Mouse (Mus musculus) embryonic fibroblast, embryonic 13.5 days (primary cell): ENCODE data around the gene Chd6.

Experiments
- CTCF ChIP-seq: IDR thresholded peaks from 2 replicates; pipeline ENCODE4 v1.5.1; 2011; ENCODE audit warnings: mild to moderate bottlenecking, control low read depth, low read length, moderate library complexity, borderline replicate concordance; ENCODE audit not compliant: insufficient read depth
- POLR2A ChIP-seq: IDR thresholded peaks from 2 replicates; pipeline ENCODE4 v1.6.1; 2011; ENCODE audit warnings: low read depth, mild to moderate bottlenecking, control low read depth, low read length, moderate library complexity

DNA sequence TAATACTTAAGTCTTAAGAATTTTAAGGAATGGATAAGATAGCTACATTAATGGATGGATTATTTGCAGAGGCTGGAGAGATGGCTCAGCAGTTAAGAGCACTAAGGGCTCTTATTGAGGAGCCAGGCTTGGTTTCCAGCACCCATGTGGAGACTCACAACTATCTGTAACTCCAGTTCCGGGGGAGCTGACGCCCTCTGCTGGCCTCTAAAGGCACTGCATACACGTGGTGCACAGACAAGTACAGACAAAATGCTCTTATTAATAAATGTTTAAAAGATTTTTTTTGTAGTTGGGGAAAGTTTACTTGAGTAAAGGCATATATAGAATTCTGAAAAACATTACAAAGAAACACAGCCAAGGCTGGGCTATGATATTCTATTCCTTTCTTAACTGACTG, 66.0 kb downstream of the Chd6 start:
- TF ChIP-seq CTCF, result no peak
- no peak for TF ChIP-seq POLR2A
